Mouse (Mus musculus) right cerebral cortex, postnatal 36 days (tissue): ENCODE results near the gene Sgta.
"Not testable (repeated sequence)": the region's sequence is repeated elsewhere in the genome, so short reads cannot be mapped to it uniquely, and the experiment has no call there.

Source experiments
- DNase-seq, 2 experiments: peaks; one replicate each; pipeline ENCODE4 v3.0.0; 2022; ENCODE audit warnings: low spot score in 2 of 2, mixed read lengths in 1 of 2

The Sgta gene

DNA sequence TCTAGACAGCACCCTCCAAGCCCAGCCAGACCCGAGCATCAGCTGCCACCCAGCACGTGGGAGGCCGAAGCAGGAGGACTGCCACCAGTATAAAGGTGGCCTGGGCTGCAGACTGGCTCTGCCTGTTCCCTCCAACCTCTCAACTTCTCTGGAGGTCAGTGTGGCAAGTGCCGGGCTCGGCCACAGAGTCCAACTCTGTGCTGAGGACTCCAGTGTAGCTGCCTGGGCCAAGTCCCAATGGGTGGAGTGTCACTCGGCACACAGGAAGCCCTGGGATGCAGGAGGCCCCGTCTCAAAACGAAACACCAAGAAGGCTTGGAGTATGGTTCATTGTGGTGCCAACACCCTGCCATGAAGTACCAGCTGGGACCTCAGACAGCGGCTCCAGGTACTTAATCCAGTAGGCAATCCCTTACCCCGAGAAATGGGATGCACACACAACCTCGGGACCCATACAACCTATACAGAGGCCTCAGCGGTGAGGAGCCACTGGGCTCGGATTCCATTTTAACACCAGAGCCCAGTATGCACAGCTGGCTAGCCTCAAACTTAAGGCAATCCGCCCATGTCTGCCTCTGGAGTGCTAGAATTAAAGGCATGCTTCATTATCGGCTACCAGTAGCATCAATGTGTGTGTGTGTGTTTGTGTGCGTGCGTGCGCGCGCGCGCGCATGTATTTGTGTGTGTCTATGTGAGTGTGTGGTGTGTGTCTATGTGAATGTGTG lies 2.4 kb downstream of the Sgta start:
- no peak for DNase-seq

DNA sequence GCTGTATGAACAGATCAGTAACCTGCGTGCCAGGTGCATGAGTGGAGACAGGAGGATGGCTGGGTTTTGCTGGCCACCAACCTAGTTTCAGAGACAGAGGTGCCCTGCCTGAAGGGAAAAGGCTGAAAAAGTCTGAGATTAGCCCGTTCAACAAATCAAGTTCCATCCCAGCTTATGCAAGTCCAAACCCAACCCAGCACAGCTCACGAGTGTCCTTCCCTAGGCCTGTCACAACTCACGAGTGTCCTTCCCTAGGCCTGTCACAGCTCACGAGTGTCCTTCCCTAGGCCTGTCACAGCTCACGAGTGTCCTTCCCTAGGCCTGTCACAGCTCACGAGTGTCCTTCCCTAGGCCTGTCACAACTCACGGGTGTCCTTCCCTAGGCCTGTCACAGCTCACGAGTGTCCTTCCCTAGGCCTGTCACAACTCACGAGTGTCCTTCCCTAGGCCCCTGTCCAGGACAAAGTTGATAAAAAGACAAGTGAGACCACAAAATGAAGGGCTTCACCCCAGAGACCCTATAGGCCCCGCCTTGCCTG lies 4.1 kb downstream of the Sgta start:
- not testable (repeated sequence) for DNase-seq

- DNase-seq: no peak
Observed at GRCm38 (mm10) chr10:81055169-81055568, 4.8 kb downstream of the Sgta start.

- DNase-seq: no peak
Observed at GRCm38 (mm10) chr10:81052577-81052976, 7.4 kb downstream of the Sgta start.

- no peak for DNase-seq
Observed at GRCm38 (mm10) chr10:81051133-81051532, 8.8 kb downstream of the Sgta start.

DNA sequence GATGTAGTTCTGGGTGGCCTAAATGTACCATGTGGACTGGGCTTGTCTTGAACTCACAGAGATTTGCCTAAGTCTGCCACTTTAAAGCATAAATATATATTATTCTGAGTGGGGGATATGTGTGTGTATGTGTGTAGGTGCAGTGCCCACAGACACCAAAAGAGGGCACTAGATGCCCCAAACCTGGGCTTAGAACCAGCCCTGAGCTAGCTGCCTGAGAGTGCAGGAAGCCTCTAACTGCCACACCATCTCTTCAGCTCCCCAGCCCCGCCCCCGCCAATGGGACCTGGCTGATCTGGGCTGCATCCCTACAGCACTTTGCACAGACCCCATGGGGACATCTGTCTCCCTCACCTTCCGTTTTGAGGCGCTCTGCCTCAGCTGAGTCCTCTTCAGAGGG lies 9.3 kb downstream of the Sgta start:
- DNase-seq: no peak

- not testable (repeated sequence) for DNase-seq
Observed at GRCm38 (mm10) chr10:81045246-81045645, 14.7 kb downstream of the Sgta start.

GRCm38 (mm10) chr10:81041458-81042175 lies 18.4 kb downstream of the Sgta start:
- peak in 1 of 2 experiments; percentile 51 for DNase-seq

- DNase-seq: peak; percentile 97
Observed at GRCm38 (mm10) chr10:81036988-81037580, 22.9 kb downstream of the Sgta start, which contains the start of gene Slc39a3. Gene Slc39a3, minus strand, starts transcription at chr10:81037426.

DNA sequence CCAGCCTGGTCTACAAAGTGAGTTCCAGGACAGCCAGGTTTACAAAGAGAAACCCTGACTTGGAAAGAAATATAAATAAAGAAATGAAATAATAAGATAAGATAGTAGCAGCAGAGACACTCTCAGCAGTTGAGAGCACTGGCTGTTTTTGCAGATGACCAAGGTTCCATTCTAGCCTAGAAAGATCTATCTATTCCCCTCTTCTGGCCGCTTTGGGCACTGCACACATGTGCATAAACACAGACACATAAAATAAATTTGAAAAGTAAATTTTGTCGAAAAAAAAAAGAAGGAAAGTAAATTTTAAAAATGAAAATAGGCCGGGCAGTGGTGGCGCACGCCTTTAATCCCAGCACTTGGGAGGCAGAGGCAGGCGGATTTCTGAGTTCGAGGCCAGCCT lies 23.7 kb downstream of the Sgta start:
- no peak for DNase-seq

- no peak for DNase-seq
Observed at GRCm38 (mm10) chr10:81033586-81033985, 26.4 kb downstream of the Sgta start.

GRCm38 (mm10) chr10:81029031-81029430 lies 30.9 kb downstream of the Sgta start:
- DNase-seq: no peak

DNA sequence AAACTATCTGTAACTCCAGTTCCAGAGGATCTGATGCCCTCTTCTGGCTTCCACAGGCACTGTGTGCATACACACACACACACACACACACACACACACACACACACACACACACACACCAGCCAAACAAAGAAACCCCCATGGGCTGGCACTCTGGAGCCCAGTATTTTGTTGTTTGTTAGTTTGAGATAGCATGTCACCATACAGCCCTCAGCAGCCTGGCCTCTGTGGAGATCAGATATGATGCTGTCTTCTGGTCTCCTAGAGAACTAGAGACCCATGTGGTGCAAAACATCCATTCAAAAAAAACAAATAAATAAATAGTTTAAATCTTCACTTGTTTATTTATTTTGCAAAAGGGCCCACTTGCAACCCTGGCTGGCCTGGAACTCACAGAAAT lies 31.8 kb downstream of the Sgta start:
- no peak for DNase-seq

DNA sequence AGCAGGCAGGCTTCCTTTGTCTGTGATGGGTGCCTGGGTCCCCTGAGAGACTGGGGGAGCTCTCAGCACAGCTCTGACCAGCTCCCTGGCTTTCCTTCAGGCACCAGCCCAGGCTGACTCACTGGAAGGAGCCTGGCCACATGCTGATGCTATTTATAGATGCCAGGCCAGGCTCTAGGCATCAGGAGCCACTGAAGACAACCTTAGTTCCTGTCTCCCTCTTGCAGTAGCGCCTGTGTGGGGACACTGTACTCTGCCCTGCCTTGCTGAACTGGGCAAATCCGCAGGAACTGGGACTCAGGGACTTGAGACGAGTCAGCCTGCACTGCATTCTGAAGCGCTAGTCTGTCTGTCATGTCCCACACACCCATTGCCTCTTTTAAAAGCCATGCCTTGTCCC lies 32.6 kb downstream of the Sgta start:
- DNase-seq: no peak

GRCm38 (mm10) chr10:81026857-81027256 lies 33.1 kb downstream of the Sgta start:
- DNase-seq: no peak

DNA sequence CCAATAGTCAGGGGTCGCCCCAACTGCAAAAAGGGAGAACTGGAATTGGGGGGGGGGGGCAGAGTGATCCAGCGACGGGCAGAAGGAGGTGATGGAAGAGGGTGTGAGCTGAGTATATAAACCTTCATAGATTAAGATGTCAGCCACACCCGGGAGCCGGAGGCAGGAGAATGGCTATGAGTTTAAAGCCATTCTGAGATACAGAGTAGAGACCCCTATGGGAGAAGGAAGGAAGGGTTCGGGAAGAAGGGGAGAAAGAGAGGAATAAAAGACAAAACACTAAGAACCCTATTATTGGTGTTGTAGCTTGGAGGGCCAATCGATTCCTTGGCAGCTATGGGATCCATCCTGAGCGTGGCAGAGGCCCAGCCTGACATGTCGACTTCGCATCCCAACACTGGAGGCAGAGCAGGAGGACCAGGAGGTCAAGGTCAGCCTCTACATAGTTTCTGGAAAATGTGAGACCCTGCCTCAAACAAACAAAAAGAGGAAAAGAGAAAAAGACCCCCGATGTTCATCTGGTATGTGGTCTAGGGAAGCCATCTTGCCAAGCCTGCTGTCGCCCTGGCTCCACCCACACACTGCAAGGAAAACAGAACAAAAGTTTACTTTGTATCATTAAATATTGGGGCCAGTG lies 34.2 kb downstream of the Sgta start, which contains the start of gene Diras1:
Diras1 (minus strand) TSS at position 24 of the 637 bp plus-strand sequence.
- no peak for DNase-seq

- no peak for DNase-seq
Observed at GRCm38 (mm10) chr10:81025047-81025621, 34.8 kb downstream of the Sgta start.

DNA sequence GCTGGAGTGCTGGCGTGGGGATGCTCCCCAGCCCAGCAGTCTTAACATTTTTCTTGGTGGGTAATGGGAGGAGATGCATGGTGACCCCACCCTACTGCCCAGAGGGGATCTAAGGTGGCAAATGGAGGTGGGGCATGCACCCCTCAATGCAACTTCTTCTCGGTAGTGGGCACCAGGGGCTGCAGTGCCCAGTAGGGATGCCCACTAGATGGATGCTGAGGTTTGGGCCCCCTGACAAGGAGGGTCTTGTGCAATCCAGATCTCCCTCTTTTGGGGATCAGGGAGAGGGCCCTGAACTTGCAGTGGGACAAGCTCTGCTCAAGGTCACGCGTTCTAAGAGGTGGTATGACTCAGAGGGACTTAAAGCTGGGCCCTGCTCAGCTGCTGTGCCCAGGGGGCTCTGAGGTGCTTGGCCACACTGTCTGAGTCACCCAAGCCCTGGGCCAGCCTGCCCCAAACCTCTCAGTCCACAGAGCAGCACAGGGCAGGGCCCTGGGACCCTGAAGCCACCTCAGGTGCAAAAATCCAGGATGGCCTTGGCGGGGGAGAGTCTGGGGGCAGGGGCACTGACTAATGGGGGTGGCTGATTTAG lies 35.5 kb downstream of the Sgta start:
- DNase-seq: no peak

DNA sequence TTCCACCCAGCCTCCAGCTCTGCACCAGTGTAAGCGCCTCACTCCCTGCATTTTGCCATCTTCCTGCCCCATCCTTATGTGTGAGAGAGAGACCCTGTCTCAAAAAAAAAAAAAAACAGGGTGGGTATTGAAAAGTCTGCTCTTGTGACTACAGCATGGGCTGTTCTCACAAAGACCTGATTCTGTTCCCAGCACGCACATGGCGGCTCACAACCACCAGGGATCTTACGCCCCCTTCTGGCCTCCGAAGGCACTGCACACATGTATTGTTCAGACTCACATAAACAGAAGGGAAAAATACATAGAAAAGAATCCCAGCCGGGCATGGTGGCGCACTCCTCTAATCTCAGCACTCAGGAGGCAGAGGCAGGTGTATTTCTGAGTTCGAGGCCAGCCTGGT lies 37.2 kb downstream of the Sgta start:
- DNase-seq: no peak

- DNase-seq: no peak
Observed at GRCm38 (mm10) chr10:81021547-81022110, 38.4 kb downstream of the Sgta start.

- DNase-seq: no peak
Observed at GRCm38 (mm10) chr10:81020207-81020606, 39.8 kb downstream of the Sgta start.
